Mouse (Mus musculus) ES-E14 (cell line): Measurements from ENCODE around the gene Ccdc91.

Experiments
- CHD2 ChIP-seq: IDR thresholded peaks from 2 replicates; pipeline ENCODE4 v1.6.1; 2014; ENCODE audit warnings: mild to moderate bottlenecking, low read depth, low read length, inconsistent platforms
- HCFC1 ChIP-seq: IDR thresholded peaks from 2 replicates; pipeline ENCODE4 v1.6.1; 2012; ENCODE audit warnings: low read length, inconsistent platforms, borderline replicate concordance; ENCODE audit not compliant: insufficient read depth
- MAFK ChIP-seq: IDR thresholded peaks from 2 replicates; pipeline ENCODE4 v1.6.1; 2014; ENCODE audit warnings: mild to moderate bottlenecking, low read depth, low read length, inconsistent platforms; ENCODE audit not compliant: insufficient read depth
- ZC3H11A ChIP-seq: IDR thresholded peaks from 2 replicates; pipeline ENCODE4 v1.6.1; 2012; ENCODE audit warnings: low read depth, mild to moderate bottlenecking, inconsistent platforms, low read length, borderline replicate concordance
- ZNF384 ChIP-seq: IDR thresholded peaks from 2 replicates; pipeline ENCODE4 v1.6.1; 2012; ENCODE audit warnings: low read depth, low read length, inconsistent platforms

- TF ChIP-seq ZNF384 (no peak), HCFC1 (no peak), ZC3H11A (no peak), MAFK (no peak), CHD2 (no peak)
These were observed 62.6 kb downstream of the Ccdc91 start for GRCm38 (mm10) chr6:147538236-147538635.
